Mouse (Mus musculus) G1E (cell line): ENCODE measurements around the gene Dok5.

Source experiments
- CTCF ChIP-seq: IDR thresholded peaks from 2 replicates; pipeline ENCODE4 v1.5.1; 2012; ENCODE audit warnings: low read depth, low read length, inconsistent platforms, mixed read lengths
- GATA1 ChIP-seq: IDR thresholded peaks from 2 replicates; pipeline ENCODE4 v1.6.1; 2012; ENCODE audit warnings: borderline replicate concordance, low read length, inconsistent platforms, mixed read lengths
- GATA2 ChIP-seq: IDR thresholded peaks from 2 replicates; pipeline ENCODE4 v1.6.1; 2012; ENCODE audit warnings: low read depth, low read length, inconsistent platforms, borderline replicate concordance
- POLR2AphosphoS5 ChIP-seq: IDR thresholded peaks from 2 replicates; pipeline ENCODE4 v1.6.1; 2012; ENCODE audit warnings: low read depth, low read length, inconsistent platforms; ENCODE audit not compliant: insufficient replicate concordance
- TAL1 ChIP-seq: conservative IDR thresholded peaks from 2 replicates; pipeline ENCODE4 v1.6.1; 2012; ENCODE audit warnings: low read depth, low read length, inconsistent platforms, mixed read lengths

DNA sequence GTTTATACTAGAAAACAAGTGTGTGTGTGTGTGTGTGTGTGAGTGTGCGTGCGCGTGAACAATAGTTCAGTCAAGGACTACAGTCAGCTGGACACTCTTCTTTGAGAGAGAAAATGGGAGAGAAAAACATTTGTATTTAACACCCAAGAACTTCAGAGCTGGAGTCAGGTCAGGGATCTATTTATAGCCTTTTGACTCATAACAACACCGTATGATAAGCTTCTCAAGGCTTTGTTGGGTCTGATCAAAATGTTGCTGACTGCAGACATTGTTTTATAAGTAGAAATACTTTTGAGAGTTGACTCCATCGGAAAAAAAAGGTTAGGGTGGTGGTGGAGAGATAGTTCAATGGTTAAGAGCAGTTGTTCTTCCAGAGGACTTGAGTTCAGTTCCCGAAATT lies 120.7 kb downstream of the Dok5 start:
- TF ChIP-seq GATA2 (no peak), GATA1 (no peak), CTCF (no peak), POLR2AphosphoS5 (no peak), TAL1 (no peak)
